Mouse (Mus musculus) cerebellum, postnatal 36 days (tissue): ENCODE results near the gene Setx.
A peak's percentile ranks its signal among the peaks of the same experiment; 100 is the strongest.

Source experiments
- DNase-seq, 2 experiments: peaks; one replicate each; pipeline ENCODE4 v3.0.0; 2021 to 2022; ENCODE audit warnings: mixed read lengths in 2 of 2

Setx gene

GRCm38 (mm10) chr2:29218831-29219230 is 94.8 kb downstream of the Setx start:
- DNase-seq: no peak

GRCm38 (mm10) chr2:29222302-29222701 is 98.3 kb downstream of the Setx start:
- DNase-seq: no peak

GRCm38 (mm10) chr2:29223591-29224262 is 99.7 kb downstream of the Setx start:
- DNase-seq: peak in 1 of 2 experiments; percentile 36

GRCm38 (mm10) chr2:29226671-29227070 is 102.7 kb downstream of the Setx start:
- DNase-seq: no peak

GRCm38 (mm10) chr2:29230191-29230835 is 106.3 kb downstream of the Setx start:
- no peak for DNase-seq
